Mouse (Mus musculus): ENCODE data around the gene Scoc.

GRCm38 (mm10) chr8:83442243-83443051 lies 15.7 kb downstream of the Scoc start:
- TF ChIP-seq GATA1 (IDR thresholded peaks at IDR 0.05; ENCODE audit: low read length) (no peak), TAL1 (IDR thresholded peaks at IDR 0.05; ENCODE audit: low read length) (no peak)
